Mouse (Mus musculus) midbrain, embryonic 10.5 days (tissue): ENCODE measurements around the gene Grwd1. TPM values are rescaled to one million over a fixed set of nuclear protein-coding genes. Genes with fewer than 3 reads are reported as not detected.
"Not testable (repeated sequence)": the region's sequence is repeated elsewhere in the genome, so short reads cannot be mapped to it uniquely, and the experiment has no call there.

Source experiments
- DNase-seq: peaks from one replicate; pipeline ENCODE4 v3.0.0-alpha.2; 2017; ENCODE audit warnings: low spot score
- H3K27ac ChIP-seq: fragments of 300-500 bp; sonication (generic); replicated peaks from 2 replicates; pipeline ENCODE4 v1.5.1; 2016; ENCODE audit warnings: mild to moderate bottlenecking
- H3K27me3 ChIP-seq: fragments of 300-500 bp; sonication (generic); 2 replicates; pipeline ENCODE4 v1.6.1; 2016; ENCODE audit warnings: low read depth, mild to moderate bottlenecking; ENCODE audit not compliant: poor library complexity, severe bottlenecking
- H3K36me3 ChIP-seq: fragments of 300-500 bp; sonication (generic); 2 replicates; pipeline ENCODE4 v1.6.1; 2016; ENCODE audit warnings: mild to moderate bottlenecking, moderate library complexity
- H3K4me1 ChIP-seq: fragments of 300-500 bp; sonication (generic); 2 replicates; pipeline ENCODE4 v1.6.1; 2016
- H3K4me3 ChIP-seq: fragments of 300-500 bp; sonication (generic); 2 replicates; pipeline ENCODE4 v1.5.1; 2016; ENCODE audit warnings: mild to moderate bottlenecking, moderate library complexity
- H3K9me3 ChIP-seq: fragments of 300-500 bp; sonication (generic); replicated peaks from 2 replicates; pipeline ENCODE4 v1.6.1; 2016; ENCODE audit warnings: mild to moderate bottlenecking
- WGBS: fragments of 180-500 bp; shearing (Covaris S2); methylation state at CpG from one replicate; pipeline ENCODE4 v1.1.7; 2016; 5-methylcytosine and 5-hydroxymethylcytosine counted together
- polyA plus RNA-seq: library from polyadenylated mRNA; unstranded; fragments of >200 nt; fragmentation: Nextera tagmentation; extraction: Ambion mirVana; gene quantifications from 2 replicates; pipeline ENCODE4 v1.2.1, GENCODE M21; 2016

Gene Grwd1
- 95.8 and 119 TPM in 2 replicates for polyA plus RNA-seq

DNA sequence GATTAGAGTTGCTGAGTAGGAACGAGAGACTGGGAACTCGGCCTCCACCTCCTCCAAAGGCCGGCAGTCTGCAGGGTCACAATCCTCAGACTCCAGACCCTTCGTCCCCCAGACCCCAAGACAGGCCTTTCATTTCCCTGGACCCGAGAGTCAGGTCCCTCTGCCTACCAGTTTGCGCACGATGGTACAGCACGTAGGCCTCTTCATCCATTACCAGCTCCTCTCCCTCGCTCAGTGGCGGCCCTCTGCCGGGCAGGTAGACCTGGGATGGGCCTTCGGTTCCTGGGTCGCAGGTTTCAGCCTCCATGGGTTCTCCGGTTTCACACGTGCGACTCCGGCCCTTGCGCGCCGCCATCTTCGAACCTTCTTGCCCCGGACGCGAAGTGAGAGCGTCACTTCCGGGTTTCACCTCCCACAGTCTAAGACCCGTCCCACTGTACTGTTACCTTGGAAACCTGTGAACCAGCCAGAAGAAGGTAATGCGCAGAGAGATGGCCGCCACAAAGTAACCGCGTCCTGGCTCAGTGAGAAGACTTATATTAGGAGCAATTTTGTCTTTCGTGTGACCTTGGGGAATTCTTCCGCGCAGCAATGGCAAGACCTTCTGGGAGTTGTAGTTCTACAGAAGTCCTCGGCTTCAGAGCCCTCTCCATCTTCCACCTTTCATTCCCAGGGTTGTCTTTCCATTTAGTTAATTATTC, at the start of gene Grwd1:
Grwd1 (minus strand) TSS at position 518 of the 701 bp plus-strand sequence.
- H3K27me3 ChIP-seq = peaks cover 47% of the 10 kb centered on the region
- peaks cover 43% of the 10 kb centered on the region for H3K36me3 ChIP-seq
- peak within 1 kb of the TSS; percentile 83 for H3K27ac ChIP-seq
- WGBS = under 1% methylated on average over 35 of the region's 35 CpGs
- peak within 1 kb of the TSS; percentile 89 for H3K4me3 ChIP-seq
- no peaks in the 10 kb centered on the region for H3K9me3 ChIP-seq
- peaks cover 44% of the 10 kb centered on the region for H3K4me1 ChIP-seq
- peak; percentile 89 for DNase-seq

DNA sequence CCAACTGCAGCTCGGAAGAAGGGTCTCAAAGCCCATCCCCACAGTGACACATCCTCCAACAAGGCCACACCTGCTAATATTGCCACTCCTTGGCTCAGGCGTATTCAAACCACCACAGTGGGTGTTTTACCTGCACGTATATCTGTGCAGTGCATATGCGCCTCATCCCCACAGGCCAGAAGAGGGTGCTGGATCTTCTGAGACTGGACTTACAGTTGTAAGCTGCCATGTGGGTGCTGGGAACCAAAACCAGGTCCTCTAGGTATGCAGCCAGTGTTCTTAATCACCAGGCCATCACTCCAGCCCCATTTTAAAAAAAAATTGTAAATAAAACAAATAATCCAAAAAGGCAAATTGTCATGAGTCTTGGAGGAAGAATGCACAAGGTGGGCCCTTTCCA, 49.8 kb upstream of the Grwd1 start:
- Histone ChIP-seq H3K4me3 (no peak overlapping the region), H3K4me1 (no peaks in the 10 kb centered on the region), H3K9me3 (no peaks in the 10 kb centered on the region), H3K27ac (no peak overlapping the region), H3K27me3 (no peaks in the 10 kb centered on the region), H3K36me3 (peaks cover 100% of the 10 kb centered on the region)
- no peak for DNase-seq
- 95% methylated on average over 4 of the region's 4 CpGs for WGBS

DNA sequence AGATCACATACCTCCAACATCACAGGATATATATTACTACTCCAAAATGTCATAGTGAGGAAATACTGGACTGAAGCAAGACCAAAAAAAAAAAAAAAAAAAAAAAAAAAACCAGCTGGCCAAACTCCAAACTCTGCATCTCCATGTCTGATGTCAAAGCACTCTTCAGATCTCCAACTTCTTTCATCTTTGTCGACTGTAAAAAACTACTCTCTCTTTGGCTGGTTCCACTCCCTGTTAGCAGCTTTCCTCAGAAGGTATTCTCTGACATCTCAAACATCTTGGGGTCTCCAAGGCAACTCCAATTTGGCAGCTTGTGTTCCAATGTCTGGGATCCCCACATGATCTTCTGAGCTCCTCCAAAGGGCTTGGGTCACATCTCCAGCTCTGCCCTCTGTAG, 47.5 kb upstream of the Grwd1 start, which contains the start of gene Grin2d:
Grin2d (minus strand) TSS at position 101 of the 400 bp plus-strand sequence.
- WGBS = 100% methylated on average over 1 of the region's 1 CpGs
- H3K27me3 ChIP-seq, DNase-seq, H3K9me3 ChIP-seq, H3K27ac ChIP-seq, H3K4me3 ChIP-seq: not testable (repeated sequence)
- Histone ChIP-seq H3K4me1 (peaks cover 18% of the 10 kb centered on the region), H3K36me3 (peaks cover 94% of the 10 kb centered on the region)

DNA sequence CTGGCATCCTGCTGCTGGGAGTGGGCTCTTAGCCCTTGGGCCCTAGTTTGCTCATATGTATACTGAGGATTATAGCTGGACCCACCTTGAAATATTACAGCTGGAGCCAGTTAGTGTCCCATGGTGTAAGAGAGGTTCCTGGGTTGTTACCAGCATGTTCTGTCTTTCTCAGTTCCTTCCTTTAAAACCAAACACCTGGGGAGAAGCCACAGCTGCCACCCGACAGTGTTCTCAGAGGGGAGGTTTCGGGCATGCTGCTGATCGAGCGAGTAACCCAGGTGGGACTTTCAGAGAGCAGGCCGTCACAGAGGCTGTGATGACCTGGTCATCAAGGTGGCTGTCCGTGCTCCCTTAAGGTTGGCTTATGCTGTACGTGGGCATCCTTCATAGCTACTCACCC, 46.2 kb upstream of the Grwd1 start:
- no peak for DNase-seq
- WGBS = 97% methylated on average over 7 of the region's 7 CpGs
- H3K27me3 ChIP-seq = peaks cover 5% of the 10 kb centered on the region
- no peak overlapping the region for H3K4me3 ChIP-seq
- no peaks in the 10 kb centered on the region for H3K9me3 ChIP-seq
- H3K27ac ChIP-seq = no peak overlapping the region
- H3K36me3 ChIP-seq = peaks cover 80% of the 10 kb centered on the region
- H3K4me1 ChIP-seq = peaks cover 20% of the 10 kb centered on the region

DNA sequence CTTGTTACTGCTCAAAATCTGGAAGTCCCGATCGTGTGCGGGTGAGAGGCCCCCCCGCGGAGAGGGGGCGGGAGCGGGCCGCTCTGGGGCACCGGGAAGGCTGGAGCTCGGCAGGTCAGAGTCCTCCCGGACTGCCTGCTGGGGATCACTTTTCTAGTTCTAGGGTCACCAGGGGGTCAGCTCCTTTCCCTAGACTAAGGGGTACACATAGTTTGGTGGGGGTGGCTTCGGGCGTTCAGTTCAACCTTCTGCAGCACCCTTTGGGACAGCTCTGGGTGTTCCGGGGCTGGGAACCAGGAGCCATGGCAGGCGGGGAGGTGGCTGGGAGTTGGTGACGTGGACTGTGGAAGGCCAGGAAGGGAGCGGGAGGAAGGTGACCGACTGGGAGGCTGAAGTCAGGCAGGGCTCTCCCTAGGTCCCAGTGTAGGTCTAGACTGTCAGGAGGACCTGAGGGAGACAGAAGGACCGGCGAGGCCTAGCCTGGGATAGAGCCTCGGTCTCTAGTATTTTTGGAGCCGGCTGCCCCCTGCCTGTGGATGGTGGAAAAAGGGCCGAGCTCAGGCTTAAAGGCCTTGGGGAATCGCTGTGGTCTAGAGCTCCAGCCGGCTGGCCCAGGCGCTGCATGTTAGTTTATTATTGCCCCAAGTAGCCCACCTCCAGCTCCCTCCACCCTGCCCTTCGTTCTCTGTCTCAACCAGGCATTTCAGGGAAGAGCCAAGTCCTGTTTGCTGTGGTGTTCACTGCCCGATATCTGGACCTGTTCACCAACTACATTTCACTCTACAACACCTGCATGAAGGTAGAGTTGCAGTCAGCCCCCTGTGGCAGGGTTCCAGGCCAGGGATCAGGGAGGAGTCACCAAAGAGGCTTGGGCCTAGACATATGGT, 42.6 kb upstream of the Grwd1 start:
- Histone ChIP-seq H3K27ac (peak overlapping the region; percentile 93), H3K4me3 (peak overlapping the region; percentile 70), H3K4me1 (peaks cover 48% of the 10 kb centered on the region), H3K9me3 (no peaks in the 10 kb centered on the region), H3K36me3 (peaks cover 44% of the 10 kb centered on the region), H3K27me3 (peaks cover 41% of the 10 kb centered on the region)
- peak; percentile 63 for DNase-seq
- 3% methylated on average over 28 of the region's 28 CpGs for WGBS

DNA sequence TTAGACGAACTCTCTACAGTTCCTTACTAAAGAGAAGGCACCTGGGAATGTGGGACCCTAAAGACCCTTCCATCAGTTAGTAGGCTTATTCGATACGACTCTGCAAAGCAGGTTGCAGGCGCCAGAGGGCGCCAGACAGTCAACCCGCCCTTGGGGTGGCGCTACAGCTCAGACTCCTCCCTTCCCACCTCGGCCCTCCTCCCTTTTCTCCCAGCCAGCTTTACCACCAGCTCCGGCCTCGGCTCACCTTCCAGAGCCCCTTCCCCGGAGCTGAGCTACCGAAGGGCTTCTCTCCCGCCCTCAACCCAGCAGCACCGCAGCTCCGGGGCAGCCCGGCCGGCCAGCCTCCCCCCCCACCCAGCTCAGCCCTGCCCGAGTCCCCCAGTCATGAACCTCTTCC, 41.9 kb upstream of the Grwd1 start, which contains the start of gene Kdelr1:
Kdelr1 (plus strand) TSS at position 149 of the 400 bp plus-strand sequence.
- Histone ChIP-seq H3K27ac (peak within 1 kb of the TSS; percentile 93), H3K36me3 (peaks cover 37% of the 10 kb centered on the region), H3K27me3 (peaks cover 48% of the 10 kb centered on the region), H3K4me1 (peaks cover 55% of the 10 kb centered on the region), H3K9me3 (no peaks in the 10 kb centered on the region), H3K4me3 (peak within 1 kb of the TSS; percentile 70)
- peak; percentile 89 for DNase-seq
- under 1% methylated on average over 18 of the region's 18 CpGs for WGBS

DNA sequence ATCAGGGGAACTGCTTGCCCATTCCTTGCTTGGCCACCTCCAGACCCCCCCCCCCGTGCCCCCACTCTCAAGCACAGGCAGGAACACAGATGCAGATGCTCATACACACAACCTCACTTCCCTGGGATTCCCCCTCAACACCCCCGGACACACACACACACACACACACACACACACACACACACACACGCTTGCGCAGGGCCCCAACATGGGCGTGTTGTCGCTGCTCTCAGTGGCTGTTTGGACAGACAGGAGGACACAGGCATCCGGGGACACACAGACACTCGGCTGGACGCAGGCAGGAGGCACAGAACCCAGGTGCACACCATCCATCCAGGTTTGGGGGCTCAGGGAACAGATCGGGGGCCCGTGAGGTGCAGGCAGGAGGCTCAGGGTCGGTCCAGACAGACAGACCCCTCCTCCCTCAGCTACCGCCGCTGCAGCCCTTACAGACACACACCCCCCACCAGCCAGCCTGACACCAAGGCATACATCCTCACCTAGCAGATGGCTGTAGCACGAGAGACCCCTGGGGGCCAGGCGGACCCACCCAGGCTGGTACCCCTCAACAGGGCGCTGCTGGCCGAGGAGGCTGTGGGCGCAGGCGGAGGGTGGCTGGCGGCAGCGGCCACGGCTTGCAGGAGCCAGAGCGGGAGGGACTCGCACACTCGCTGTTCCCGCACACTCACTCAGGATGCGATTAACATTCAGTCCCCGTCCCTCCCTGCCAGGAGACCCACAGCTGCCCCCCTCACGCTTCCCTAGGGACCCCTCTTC, 39.7 kb upstream of the Grwd1 start:
- Histone ChIP-seq H3K27me3 (peaks cover 69% of the 10 kb centered on the region), H3K27ac (peak overlapping the region; percentile 58), H3K4me3 (peak overlapping the region; percentile 49), H3K4me1 (peaks cover 72% of the 10 kb centered on the region), H3K9me3 (no peaks in the 10 kb centered on the region), H3K36me3 (peaks cover 16% of the 10 kb centered on the region)
- WGBS = 1% methylated on average over 30 of the region's 30 CpGs
- DNase-seq = peak; percentile 46

DNA sequence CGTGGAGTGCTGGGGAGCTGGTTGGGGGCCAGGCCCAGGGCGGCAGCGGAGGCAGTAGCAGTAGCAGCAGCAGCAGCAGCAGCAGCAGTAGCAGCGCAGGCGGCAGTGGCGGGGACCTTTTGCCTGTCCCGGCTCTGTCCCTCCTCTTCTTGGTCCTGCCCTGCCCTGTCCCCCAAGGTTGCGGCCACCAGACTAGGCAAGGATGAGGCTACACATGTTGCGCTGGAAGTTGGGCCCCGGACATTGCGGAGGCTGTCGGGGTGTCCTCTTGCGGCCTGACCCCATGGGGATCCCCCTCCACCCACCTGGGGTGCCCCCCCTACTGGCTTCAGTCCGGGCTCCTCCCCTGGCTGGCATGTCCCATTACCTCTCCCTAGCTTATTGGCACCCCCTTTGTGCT, 39.0 kb upstream of the Grwd1 start:
- WGBS = 4% methylated on average over 14 of the region's 14 CpGs
- Histone ChIP-seq H3K36me3 (peaks cover 9% of the 10 kb centered on the region), H3K27ac (0 out of 2 replicates have a peak overlapping the region, but pooled peaks have one; percentile 24), H3K4me1 (peaks cover 68% of the 10 kb centered on the region), H3K4me3 (peak overlapping the region; percentile 49), H3K9me3 (no peaks in the 10 kb centered on the region), H3K27me3 (peaks cover 76% of the 10 kb centered on the region)
- DNase-seq = peak; percentile 31

DNA sequence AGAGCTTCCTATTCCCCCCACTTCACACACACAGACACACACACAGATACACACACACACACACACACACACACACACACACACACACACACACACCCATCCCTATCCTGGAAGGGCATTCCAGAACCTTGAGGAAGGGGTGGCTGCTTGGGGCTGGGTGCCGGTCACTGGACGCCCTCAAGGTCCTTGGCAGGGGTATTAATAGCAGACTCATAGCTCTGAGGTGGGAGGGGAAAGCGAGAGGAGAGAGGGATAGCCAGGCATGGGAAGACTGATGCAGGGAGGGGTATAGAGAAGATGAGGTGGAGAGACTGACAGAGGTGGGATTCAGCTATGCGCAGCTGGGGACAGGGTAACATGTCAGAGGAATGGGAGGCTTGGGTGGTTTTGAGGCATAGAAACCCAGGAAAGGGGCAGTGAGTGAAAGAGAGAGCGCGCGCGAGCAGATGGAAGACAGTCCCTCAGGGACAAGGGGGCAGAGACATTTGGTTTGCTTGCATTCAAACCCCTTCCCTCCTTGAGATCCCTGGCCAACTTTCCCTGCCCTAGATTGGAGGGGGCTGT, 38.4 kb upstream of the Grwd1 start:
- peaks cover 63% of the 10 kb centered on the region for H3K4me1 ChIP-seq
- no peak for DNase-seq
- peaks cover 82% of the 10 kb centered on the region for H3K27me3 ChIP-seq
- no peaks in the 10 kb centered on the region for H3K9me3 ChIP-seq
- H3K27ac ChIP-seq = 0 out of 2 replicates have a peak overlapping the region, but pooled peaks have one; percentile 24
- H3K36me3 ChIP-seq = peaks cover 4% of the 10 kb centered on the region
- 24% methylated on average over 8 of the region's 8 CpGs for WGBS
- peak overlapping the region; percentile 49 for H3K4me3 ChIP-seq

DNA sequence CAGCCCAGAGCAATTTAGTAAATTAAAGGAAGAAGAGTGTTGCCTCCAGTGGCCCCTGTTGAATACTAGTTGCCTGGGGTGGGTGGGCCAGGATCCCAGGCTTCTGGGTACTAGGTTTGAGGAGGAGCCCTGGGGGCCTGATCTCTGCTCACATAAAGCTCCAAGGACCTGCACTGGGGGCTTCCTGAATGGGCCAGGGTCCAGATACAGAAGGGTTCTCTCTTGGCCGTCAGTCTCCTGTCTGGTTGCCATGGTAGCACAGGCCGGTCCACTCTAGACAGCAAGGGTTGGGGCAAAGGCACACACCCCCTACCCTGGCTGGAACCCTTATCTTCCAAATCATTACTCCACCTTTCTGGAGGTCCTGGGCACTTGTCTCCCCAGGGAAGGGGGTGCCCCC, 37.1 kb upstream of the Grwd1 start:
- peak; percentile 44 for DNase-seq
- Histone ChIP-seq H3K4me3 (peak overlapping the region; percentile 26; the same call in 1 of the 2 replicates), H3K27ac (0 out of 2 replicates have a peak overlapping the region, but pooled peaks have one; percentile 0), H3K27me3 (peaks cover 95% of the 10 kb centered on the region), H3K9me3 (no peaks in the 10 kb centered on the region), H3K4me1 (peaks cover 52% of the 10 kb centered on the region), H3K36me3 (no peaks in the 10 kb centered on the region)
- WGBS = 11% methylated on average over 2 of the region's 2 CpGs

DNA sequence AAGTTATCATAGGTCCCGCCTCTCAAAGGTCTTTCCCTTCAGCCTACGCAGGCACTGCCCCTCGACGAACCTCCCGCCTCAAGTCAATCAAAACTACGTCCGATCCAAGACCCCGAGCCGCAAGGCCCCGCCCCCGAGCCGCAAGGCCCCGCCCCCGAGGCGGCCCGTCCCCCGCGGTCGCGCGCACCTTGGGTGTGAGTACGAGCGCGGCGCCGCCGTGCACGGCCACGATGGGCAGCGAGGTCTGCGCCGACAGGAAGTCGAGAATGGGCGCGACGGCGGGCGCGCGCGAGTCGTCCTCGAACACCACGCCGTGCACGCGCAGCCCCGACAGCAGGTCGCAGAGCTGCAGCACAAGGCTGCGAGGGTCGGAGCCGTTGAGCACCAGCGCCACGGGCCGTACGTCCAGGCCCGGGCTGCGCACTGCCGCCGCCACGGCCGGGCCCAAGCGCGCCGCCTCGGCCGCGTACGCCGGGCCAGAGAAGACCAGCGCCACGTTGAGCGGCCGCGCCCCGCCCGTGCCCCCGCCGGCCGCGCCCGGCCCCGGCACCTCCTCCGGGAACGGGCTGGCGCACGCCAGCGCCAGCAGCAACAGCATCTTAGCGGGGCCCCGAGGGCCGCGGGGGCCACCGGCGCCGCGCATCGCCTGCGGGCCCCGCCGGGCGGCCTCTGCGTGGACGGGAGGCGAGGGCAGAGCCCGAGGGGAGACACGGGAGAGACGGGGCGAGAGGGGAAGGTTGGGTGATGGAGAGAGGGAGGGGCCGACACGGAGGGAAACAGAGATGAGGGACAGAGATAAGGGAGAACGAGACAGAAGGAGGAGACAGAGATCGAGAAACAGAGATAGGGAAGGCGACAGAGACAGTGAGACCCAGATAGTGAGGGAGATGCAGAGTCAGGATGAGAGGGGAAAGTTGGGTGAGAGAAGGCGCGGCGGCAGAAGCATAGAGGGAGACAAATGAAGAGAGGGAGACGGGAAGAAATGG, 35.5 kb upstream of the Grwd1 start:
- Histone ChIP-seq H3K27me3 (peaks cover 100% of the 10 kb centered on the region), H3K4me3 (peak overlapping the region; percentile 71), H3K36me3 (no peaks in the 10 kb centered on the region), H3K4me1 (peaks cover 57% of the 10 kb centered on the region), H3K27ac (peak overlapping the region; percentile 88), H3K9me3 (no peaks in the 10 kb centered on the region)
- peak; percentile 92 for DNase-seq
- WGBS = under 1% methylated on average over 116 of the region's 117 CpGs
